Mouse (Mus musculus): Measurements from ENCODE around the gene Clip4. TPM values are rescaled to one million over a fixed set of nuclear protein-coding genes. Genes with fewer than 3 reads are reported as not detected.

The Clip4 gene
- total RNA-seq, 1 experiment = 6.1 TPM

GRCm38 (mm10) chr17:71864039-71864438 is 95.8 kb downstream of the Clip4 start:
- no peaks in the 10 kb centered on the region for H3K36me3 ChIP-seq (ENCODE audit: control insufficient read depth, insufficient read depth, low read length, poor library complexity, severe bottlenecking)
- no peaks in the 10 kb centered on the region; a peak in 1 of 4 replicates for H3K4me1 ChIP-seq (ENCODE audit: control insufficient read depth in 2 of 2, insufficient read depth in 2 of 2, low read length in 2 of 2, poor library complexity in 1 of 2)
- DNase-seq (ENCODE audit: low read depth, low spot score) = no peak
- H3K9me3 ChIP-seq (ENCODE audit: control insufficient read depth, insufficient read depth, low read depth, low read length) = no peaks in the 10 kb centered on the region
- H3K4me3 ChIP-seq (ENCODE audit: insufficient read depth in 1 of 2, low read depth in 1 of 2, low read length in 2 of 2, poor library complexity in 1 of 2, severe bottlenecking in 1 of 2) = no peak overlapping the region
- in situ Hi-C loops (cut with MboI; ENCODE audit: low sequenced_read_pairs in 2 of 2, unreplicated experiment in 2 of 2) = loop anchor here (25.0 kb wide), 2 partner anchors 177 to 302 kb away; partner anchors contain the start of gene Spdya (in 1 of the 2)
- H3K27ac ChIP-seq (ENCODE audit: insufficient read depth, low read depth, low read length, poor library complexity, severe bottlenecking) = no peak overlapping the region
- no peak overlapping the region for H3K9ac ChIP-seq (ENCODE audit: insufficient read depth, low read depth, low read length, poor library complexity, severe bottlenecking)
- TF ChIP-seq ZC3H11A (IDR thresholded peaks at IDR 0.05; ENCODE audit: borderline replicate concordance, low read depth, low read length) (no peak), CHD2 (IDR thresholded peaks at IDR 0.05; ENCODE audit: low read depth, low read length) (no peak)

DNA sequence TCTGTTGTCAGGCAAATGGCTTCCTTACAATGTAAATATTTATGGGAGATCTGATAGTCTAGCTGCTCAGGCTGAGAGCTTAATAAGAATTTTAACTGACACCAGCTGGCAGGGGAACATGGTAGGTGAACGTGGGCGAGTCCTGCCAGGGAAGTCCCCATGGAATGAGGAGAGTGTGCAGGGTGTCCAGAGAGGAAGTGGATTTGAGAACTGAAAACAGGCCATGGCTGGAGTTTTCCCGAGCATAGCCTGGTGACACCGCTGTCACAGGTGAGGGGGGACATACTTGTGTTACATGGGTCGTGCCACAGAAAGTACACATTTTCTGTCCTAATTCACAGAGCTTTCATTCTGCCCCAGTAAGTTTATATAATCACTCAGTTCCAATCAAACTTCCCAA is 97.2 kb downstream of the Clip4 start:
- no peak for DNase-seq (ENCODE audit: low read depth, low spot score)
- H3K4me3 ChIP-seq (ENCODE audit: insufficient read depth in 1 of 2, low read depth in 1 of 2, low read length in 2 of 2, poor library complexity in 1 of 2, severe bottlenecking in 1 of 2) = no peak overlapping the region
- no peaks in the 10 kb centered on the region for H3K36me3 ChIP-seq (ENCODE audit: control insufficient read depth, insufficient read depth, low read length, poor library complexity, severe bottlenecking)
- H3K9me3 ChIP-seq (ENCODE audit: control insufficient read depth, insufficient read depth, low read depth, low read length) = no peaks in the 10 kb centered on the region
- H3K9ac ChIP-seq (ENCODE audit: insufficient read depth, low read depth, low read length, poor library complexity, severe bottlenecking) = no peak overlapping the region
- no peak overlapping the region for H3K27ac ChIP-seq (ENCODE audit: insufficient read depth, low read depth, low read length, poor library complexity, severe bottlenecking)
- TF ChIP-seq ZNF384 (IDR thresholded peaks at IDR 0.05; ENCODE audit: low read depth, low read length) = no peak
- TF ChIP-seq ZC3H11A (IDR thresholded peaks at IDR 0.05; ENCODE audit: borderline replicate concordance, low read depth, low read length) = no peak
- no peak for TF ChIP-seq CHD2 (IDR thresholded peaks at IDR 0.05; ENCODE audit: low read depth, low read length)
- TF ChIP-seq MAFK (IDR thresholded peaks at IDR 0.05; ENCODE audit: insufficient read depth, low read depth, low read length) = no peak
- TF ChIP-seq HCFC1 (IDR thresholded peaks at IDR 0.05; ENCODE audit: borderline replicate concordance, insufficient read depth, low read length) = no peak
- no peaks in the 10 kb centered on the region; a peak in 1 of 4 replicates for H3K4me1 ChIP-seq (ENCODE audit: control insufficient read depth in 2 of 2, insufficient read depth in 2 of 2, low read length in 2 of 2, poor library complexity in 1 of 2)
- in situ Hi-C loops (cut with MboI; ENCODE audit: low sequenced_read_pairs in 2 of 2, unreplicated experiment in 2 of 2) = loop anchor here (25.0 kb wide), 2 partner anchors 178 to 303 kb away; partner anchors contain the start of gene Spdya (in 1 of the 2)

DNA sequence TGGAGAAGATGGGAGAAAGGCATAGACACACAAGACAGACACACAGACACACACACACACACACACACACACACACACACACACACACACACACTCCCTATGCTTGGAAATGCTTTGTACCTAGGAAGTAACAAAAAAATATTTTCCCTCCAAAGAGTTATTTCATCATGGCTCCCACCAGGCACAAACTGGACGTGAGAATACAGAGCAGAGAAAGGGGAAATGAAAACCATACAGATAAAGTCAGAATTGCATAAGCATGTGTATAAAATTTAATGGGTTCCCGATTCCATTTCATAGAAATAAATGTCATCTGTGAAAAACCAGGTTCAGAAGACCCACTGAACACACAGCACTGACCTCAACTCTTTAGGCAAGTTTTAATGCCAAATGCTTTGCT is 99.6 kb downstream of the Clip4 start:
- no peaks in the 10 kb centered on the region for H3K9me3 ChIP-seq (ENCODE audit: control insufficient read depth, insufficient read depth, low read depth, low read length)
- in situ Hi-C loops (cut with MboI; ENCODE audit: low sequenced_read_pairs in 2 of 2, unreplicated experiment in 2 of 2) = loop anchor here (25.0 kb wide), 2 partner anchors 181 to 306 kb away; partner anchors contain the start of gene Spdya (in 1 of the 2)
- TF ChIP-seq CHD2 (IDR thresholded peaks at IDR 0.05; ENCODE audit: low read depth, low read length) (no peak), ZNF384 (IDR thresholded peaks at IDR 0.05; ENCODE audit: low read depth, low read length) (no peak), HCFC1 (IDR thresholded peaks at IDR 0.05; ENCODE audit: borderline replicate concordance, insufficient read depth, low read length) (no peak), ZC3H11A (IDR thresholded peaks at IDR 0.05; ENCODE audit: borderline replicate concordance, low read depth, low read length) (no peak), MAFK (IDR thresholded peaks at IDR 0.05; ENCODE audit: insufficient read depth, low read depth, low read length) (no peak)
- no peak for DNase-seq (ENCODE audit: low read depth, low spot score)
- no peak overlapping the region for H3K27ac ChIP-seq (ENCODE audit: insufficient read depth, low read depth, low read length, poor library complexity, severe bottlenecking)
- no peaks in the 10 kb centered on the region; a peak in 1 of 4 replicates for H3K4me1 ChIP-seq (ENCODE audit: control insufficient read depth in 2 of 2, insufficient read depth in 2 of 2, low read length in 2 of 2, poor library complexity in 1 of 2)
- no peaks in the 10 kb centered on the region for H3K36me3 ChIP-seq (ENCODE audit: control insufficient read depth, insufficient read depth, low read length, poor library complexity, severe bottlenecking)
- H3K9ac ChIP-seq (ENCODE audit: insufficient read depth, low read depth, low read length, poor library complexity, severe bottlenecking) = no peak overlapping the region
- no peak overlapping the region for H3K4me3 ChIP-seq (ENCODE audit: insufficient read depth in 1 of 2, low read depth in 1 of 2, low read length in 2 of 2, poor library complexity in 1 of 2, severe bottlenecking in 1 of 2)

GRCm38 (mm10) chr17:71868828-71869227 is 100.6 kb downstream of the Clip4 start:
- Histone ChIP-seq H3K9me3 (ENCODE audit: control insufficient read depth, insufficient read depth, low read depth, low read length) (no peaks in the 10 kb centered on the region), H3K4me1 (ENCODE audit: control insufficient read depth in 2 of 2, insufficient read depth in 2 of 2, low read length in 2 of 2, poor library complexity in 1 of 2) (peaks cover 0 to under 1% of the 10 kb centered on the region in 2 experiments; a peak in 1 of 4 replicates), H3K36me3 (ENCODE audit: control insufficient read depth, insufficient read depth, low read length, poor library complexity, severe bottlenecking) (no peaks in the 10 kb centered on the region), H3K27ac (ENCODE audit: insufficient read depth, low read depth, low read length, poor library complexity, severe bottlenecking) (no peak overlapping the region), H3K4me3 (ENCODE audit: insufficient read depth in 1 of 2, low read depth in 1 of 2, low read length in 2 of 2, poor library complexity in 1 of 2, severe bottlenecking in 1 of 2) (peak overlapping the region in 1 of 2 experiments; percentile 69; a peak in 1 of 4 replicates), H3K9ac (ENCODE audit: insufficient read depth, low read depth, low read length, poor library complexity, severe bottlenecking) (no peak overlapping the region)
- DNase-seq (ENCODE audit: low read depth, low spot score) = no peak
- in situ Hi-C loops (cut with MboI; ENCODE audit: low sequenced_read_pairs in 2 of 2, unreplicated experiment in 2 of 2) = loop anchor here (25.0 kb wide), 2 partner anchors 182 to 307 kb away; partner anchors contain the start of gene Spdya (in 1 of the 2)
- TF ChIP-seq MAFK (IDR thresholded peaks at IDR 0.05; ENCODE audit: insufficient read depth, low read depth, low read length) (no peak), CHD2 (IDR thresholded peaks at IDR 0.05; ENCODE audit: low read depth, low read length) (no peak), ZC3H11A (IDR thresholded peaks at IDR 0.05; ENCODE audit: borderline replicate concordance, low read depth, low read length) (no peak), HCFC1 (IDR thresholded peaks at IDR 0.05; ENCODE audit: borderline replicate concordance, insufficient read depth, low read length) (no peak), ZNF384 (IDR thresholded peaks at IDR 0.05; ENCODE audit: low read depth, low read length) (no peak)
